Mouse (Mus musculus) spleen, postnatal 14 days (tissue): ENCODE measurements around the gene Tex44.

Experiments
- DNase-seq, 2 experiments: peaks; one replicate each; pipeline ENCODE4 v3.0.0; 2021 to 2022; ENCODE audit warnings: low spot score in 2 of 2

Tex44 gene

DNA sequence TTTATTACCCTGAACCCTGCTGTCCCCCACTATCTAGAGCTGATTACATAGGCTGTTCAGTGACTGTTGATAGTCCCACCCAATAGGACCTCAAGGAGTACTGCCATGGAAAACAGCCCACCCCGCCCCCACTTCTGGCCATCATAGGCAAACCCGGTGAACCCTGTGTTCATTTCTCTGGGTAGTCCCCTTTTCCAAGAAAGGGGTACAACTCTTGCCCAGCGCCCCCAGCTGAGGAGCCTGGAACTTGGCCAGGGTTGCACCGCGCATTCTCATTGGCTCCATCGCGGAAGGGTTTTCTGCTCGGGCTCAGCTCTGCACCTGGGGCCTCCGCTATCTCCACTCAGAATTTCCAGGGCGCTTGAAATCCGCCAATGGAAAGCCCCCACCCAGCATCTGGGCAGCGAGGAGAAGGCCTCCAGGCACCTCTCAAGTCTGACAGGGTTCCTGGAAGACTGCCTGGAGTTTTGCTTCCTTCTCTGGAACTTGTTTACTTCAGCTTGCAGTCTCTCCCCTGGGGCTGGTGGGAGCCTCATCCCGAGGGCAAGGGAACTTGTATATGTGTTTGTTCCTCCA, 21.6 kb downstream of the Tex44 start:
- no peak for DNase-seq

DNA sequence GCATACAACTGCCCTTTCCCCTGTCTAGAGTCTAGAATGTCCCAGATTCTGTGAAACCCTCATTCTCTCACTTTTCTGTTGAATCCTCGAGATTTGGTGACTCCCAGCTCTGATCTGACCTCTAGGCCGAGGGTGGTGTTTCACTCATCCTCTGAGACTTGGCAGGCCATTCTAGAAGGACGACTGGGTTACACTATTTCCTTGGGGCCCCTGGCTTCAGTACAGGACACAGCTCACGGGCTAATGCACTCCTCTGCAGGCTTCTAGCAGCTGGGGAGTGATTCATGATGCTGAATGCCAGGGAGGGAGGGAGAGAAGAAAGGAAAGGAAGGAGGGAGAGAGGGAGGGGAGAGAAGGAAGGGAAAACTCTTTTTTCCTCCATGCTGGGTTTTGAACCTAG, 22.1 kb downstream of the Tex44 start:
- no peak for DNase-seq

DNA sequence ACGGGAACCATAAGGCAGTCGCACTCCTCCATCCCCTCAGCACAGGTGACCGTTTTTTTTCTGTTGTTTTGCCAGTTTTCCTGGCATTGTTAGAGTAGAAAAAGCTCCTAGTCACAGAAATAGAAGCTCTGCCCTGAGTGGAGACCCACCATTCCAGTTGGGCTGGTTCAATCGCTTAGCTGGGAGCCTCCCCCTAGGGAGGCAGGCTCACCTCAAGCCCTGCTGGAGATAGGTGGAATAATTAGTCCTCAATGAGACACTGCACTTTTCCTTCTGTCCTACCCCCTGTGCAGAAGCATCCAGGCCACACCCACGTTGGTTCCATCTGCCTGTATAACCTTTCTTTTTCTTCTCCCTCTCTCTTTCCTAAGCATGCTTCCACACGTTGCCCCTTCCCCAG, 23.8 kb downstream of the Tex44 start:
- DNase-seq: no peak

DNA sequence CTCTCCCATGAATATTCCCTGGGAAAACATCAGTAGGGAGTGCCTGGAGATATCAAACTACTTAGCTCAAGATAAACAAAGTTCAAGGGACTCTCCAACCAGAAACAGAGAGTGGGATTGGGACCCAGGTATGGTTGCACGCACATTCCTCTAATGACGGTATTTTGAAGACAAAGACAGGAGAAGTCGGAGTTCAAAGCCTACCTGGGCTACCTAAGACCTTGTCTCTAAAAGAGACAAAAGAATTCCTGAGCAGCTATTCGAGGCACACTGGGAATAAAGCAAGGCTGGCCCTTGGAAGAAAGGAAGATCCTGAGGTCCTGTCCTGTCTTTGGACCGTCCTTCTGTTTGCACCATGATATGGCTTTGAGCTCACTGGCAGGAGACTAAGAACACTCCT, 26.6 kb downstream of the Tex44 start:
- DNase-seq: no peak

DNA sequence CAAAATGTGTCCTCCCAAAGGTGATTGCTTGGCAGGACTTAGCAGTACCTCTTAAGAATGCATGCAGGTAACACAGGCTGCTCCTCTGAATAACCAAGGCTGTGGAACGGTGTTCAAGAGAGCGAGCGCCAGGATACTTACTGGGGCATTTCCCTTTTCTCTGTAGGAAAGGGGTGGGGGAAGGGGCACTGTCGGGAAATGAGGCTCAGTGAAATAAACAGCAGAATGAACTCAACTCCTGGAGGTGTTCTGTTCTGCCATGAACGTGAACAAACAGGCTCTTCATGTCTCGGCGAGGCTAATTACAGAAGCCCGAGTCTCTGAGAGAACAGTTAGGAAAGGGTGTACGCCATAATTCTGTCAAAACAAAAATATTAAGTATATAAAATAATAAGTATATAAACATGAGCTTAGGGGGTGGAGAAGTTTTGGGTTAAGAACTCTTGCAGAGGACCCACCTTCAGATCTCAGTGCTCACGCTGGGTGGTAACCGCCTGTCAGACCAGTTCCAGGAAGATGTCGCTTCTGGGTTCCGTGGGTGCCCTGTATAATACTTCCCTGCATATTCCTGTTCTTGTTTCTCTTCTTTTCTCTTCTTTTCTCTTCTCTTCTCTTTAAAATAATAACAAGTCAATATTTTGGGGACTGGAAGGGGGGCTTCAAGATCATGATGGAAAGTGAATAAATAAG, 30.9 kb downstream of the Tex44 start:
- DNase-seq: no peak

DNA sequence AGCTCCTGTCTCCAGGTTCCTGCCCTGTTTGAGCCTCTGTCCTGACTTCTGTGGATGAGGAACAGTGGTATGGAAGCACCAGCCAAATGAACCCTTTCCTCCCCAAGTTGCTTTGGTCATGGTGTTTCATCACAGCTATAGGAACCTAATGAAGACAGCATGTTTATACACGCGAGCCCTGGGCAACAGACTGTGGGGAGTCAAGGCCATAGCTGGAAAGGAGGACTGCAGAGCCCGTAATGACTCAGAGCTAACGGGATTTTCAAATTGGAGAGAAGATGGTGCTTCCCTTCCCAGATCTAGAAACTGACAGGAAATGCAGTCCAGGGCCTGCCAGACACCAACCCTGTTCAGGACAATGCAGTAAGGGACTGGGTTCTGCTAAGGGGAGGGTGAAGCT, 33.2 kb downstream of the Tex44 start:
- DNase-seq: no peak

DNA sequence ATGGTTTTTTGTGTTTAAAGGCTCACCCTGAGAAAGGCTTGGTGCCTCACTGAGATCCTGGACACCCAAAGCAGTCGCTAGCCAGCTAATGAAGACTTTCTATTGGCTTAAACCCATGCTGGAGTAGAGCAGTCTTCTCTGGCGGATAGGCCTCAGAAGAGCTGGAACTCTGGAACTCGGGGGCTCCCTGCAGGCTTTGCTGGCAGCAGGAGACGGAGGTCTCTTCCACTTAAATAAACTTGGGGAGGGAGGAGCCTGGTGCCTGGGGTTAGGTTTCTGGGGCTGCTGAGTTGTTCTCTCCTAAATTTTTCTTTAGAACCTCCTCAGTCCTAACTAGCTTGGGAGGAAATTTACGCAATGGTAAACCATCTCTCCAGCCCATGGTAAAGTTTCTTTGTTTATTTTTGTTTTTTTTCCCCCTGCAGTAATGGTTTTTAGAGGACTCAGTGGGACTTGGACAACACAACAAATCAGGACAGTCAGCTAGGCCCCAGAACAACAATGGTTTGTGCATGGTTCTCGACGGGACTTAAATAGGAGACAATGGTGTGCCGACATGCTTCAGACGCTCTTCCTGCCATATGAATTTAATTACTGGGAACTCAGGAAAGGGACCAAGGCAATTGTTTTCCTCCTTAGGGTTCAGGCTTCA, 38.2 kb downstream of the Tex44 start:
- no peak for DNase-seq

DNA sequence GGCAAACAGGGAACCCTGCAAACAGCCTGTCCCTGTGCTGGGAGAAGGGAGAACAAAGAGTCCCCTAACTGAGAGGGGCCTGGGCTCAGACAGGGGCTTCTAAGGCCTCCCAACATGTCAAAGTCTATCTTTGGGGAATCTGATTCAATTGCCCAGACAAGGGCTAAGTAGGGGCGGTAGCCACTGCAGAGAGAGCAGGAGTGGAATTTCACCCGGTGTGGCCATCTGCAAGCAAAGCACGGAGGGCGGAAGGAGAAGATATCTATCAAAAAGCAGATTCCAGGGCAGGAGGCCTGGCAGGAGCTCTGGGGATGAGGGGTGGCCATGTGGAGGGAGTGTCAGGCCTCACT, 38.7 kb downstream of the Tex44 start:
- no peak for DNase-seq

DNA sequence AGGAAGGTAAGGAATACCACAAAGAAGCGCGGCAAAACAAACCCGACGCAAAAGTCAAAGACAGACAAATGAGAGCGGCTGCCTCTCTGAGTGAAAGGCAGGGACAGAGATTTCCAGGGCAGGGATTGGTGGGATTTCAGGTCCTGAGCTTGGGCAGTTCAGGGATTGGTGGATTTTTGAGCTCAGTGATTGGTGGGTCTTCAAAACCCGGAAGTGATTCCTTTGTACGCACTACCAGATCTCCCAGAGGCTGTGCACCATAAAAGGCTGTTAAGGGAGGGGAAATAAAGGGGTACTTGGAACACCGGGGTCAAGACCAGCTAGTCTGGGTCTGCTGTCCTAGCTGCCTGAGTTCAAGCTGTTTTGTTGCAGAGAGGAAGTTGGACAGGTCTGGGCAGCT, 41.3 kb downstream of the Tex44 start:
- DNase-seq: no peak

DNA sequence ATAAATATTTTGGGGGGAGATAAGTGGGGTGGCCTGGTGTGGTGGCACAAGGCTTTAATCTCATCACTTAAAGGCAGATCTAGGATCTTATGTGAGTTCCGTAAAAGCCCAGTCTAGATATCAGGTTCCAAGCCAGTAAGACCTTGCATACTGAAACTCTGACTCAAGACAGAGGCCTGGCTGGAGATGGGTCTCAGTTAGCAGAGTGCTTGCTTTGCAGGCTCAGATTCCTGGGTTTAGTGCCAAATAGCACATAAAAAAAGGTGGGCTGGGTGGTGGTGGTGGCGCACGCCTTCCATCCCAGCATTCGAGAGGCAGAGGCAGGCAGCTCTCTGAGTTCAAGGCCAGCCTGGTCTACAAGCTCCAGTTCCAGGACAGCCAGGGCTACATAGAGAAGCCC, 43.7 kb downstream of the Tex44 start:
- DNase-seq: no peak

DNA sequence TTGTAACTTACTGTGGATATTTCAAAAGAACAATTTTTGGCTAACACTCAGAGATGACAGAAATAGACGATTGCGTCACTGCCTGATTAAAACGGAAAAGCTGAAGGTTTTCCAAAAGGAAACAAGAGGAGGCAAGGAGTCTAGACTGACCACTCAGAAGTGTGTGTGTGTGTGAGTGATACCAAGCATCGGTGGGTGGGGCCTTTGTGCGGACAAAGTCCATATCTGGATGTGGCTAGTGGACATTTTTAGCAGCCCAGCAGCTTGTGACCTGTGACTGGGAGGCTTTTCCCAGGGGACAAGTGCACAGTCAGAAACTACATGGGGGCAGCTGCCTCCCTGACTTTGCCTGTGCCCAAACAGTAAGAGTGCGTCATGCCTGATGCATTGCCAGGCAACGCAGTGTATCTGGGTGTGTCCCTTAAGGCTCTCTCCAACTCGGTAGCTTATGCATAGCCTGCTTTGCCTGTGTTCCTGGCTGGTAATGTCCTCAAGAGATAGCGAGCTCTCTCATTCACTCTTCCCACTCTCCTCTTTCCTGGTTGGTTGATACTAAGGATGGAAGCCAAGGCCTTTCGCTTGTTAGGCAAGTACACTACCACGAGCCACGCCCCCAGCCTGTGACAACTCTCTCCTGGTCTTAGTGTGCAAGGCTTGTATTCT, 44.5 kb downstream of the Tex44 start:
- DNase-seq: peak in 1 of 2 experiments; percentile 35

DNA sequence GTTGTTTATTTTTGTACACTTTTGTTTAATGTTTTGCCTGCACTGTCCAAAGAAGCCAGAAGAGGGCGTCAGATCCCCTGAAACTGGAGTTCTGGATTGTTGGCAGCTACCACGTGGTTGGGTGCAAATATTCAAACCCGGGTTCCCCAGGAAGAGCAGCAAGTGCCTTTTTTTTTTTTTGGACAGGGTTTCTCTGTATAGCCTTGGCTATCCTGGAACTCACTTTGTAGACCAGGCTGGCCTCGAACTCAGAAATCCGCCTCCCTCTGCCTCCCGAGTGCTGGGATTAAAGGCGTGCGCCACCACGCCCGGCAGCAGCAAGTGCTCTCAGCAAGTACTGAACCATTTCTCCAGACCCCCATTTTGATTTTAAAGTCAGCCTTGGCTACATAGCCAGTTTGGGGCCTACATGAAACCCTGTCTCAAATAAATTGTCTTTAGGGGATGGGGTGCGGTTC, 45.4 kb downstream of the Tex44 start:
- peak in 1 of 2 experiments; percentile 64 for DNase-seq

DNA sequence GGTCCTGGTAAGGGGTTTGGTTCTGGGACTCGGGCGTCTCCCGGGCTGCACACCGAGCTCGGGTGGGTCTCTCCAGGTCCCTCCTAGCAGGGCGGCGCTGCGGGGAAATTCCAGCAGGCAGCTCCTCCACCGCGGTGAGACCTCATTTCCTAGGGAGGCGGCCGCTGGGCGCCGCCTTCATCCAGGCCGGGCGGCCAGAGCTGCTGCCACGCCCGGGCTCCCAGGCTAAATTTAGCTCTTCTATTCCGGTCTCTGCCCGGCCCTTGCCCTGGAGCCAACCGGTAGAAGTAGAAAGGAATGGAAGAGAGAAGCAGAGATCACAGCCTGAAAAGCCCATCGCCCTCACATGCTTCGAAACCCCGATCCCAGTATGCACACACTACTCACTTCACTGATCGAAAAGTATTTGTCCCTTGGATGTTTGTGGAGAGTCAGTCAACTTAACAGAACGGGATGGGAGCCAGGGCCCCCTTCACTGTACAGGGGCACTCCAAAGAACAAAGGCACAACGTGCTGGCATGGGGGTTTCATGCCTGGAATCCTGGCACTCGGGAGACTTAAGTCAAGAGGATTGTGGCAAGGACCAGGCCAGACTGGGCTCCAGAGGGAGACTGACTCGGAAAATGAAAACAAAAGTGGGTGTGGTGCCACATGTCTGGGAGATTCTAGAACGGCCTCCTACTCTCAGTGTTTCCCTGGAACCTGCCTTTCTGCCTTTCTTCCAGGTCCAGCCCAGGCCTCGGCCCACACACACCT, 46.2 kb downstream of the Tex44 start:
- peak; percentile 34 to 52 for DNase-seq

DNA sequence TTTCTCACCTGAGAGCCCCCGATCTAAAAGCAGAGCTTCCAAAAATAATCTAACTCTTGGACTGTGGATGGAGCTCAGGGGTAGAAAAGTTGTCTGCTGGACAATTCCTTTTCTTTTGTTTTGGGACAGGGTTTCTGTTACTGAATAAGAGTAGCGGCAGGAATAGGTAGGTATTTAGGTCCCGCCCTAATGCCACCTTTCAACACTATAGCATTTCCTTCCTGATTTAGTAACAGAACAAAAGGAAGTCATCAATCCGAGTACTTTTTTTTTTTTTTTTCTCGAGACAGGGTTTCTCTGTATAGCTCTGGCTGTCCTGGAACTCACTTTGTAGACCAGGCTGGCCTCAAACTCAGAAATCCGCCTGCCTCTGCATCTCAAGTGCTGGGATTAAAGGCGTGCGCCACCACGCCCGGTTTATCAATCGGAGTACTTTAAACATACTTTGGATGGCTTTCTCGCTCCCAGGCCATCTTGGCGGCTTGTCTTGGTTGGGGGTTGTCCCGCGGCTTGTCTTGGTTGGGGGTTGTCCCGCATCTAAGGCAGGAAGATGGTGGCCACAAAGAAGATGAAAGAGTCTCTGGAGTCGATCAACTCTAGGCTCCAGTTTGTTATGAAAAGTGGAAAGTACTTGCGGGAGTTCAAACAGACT, 47.1 kb downstream of the Tex44 start:
- no peak for DNase-seq
